Mouse (Mus musculus) NIH3T3 (cell line): ENCODE measurements at regions not wholly inside any gene's neighbourhood (a gene's known extent, or its start where the extent isn't known, plus 50 kb on each side); places are given as distances from the start of the nearest gene placed in this dataset.
A peak's percentile ranks its signal among the peaks of the same experiment; 100 is the strongest.

Source experiments
- DNase-seq: peaks from one replicate; pipeline ENCODE4 v3.0.0-alpha.2; 2012; ENCODE audit warnings: low read depth

DNA sequence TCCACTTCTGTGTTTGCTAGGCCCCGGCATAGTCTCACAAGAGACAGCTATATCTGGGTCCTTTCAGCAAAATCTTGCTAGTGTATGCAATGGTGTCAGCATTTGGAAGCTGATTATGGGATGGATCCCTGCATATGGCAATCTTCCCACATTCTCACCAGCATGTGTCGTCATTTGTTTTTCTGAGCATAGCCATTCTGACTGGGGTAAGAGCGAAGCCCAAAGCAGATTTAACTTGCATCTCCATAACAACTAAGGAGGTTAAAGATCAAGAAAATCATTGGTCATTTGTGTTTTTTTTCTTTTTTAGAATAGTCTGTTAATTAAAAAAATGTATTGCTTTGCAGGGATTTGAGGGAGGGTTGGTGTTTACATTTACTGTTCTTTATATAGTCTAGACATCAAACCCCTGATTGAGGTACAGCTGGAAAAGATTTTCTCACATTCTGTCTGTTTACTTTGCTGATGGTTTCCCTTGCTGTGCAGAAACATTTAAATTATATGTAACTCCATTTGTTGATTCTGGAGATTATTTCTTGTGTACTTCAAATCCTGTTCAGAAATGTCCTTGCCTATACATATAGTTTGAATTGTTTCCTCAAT, 678.1 kb downstream of the Phex start:
- DNase-seq = peak; percentile 2

DNA sequence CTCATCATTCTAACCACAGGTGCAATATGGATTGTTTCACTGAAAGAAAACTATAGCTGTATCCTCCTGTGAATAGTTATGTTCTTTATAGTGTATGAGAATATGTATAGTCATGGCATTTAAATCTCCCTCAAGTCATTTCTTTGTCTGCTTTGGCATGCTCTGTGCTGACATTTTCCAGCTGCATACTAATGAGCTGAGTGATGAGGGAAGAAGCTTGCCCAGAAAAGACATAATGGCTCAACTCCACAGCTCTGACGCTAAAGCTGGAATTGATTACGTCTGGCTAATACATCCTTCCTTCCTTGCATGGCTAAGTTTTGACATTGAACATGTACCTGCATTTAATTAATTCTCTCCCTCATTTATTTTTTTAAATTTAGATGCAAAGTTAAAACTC, 722.9 kb downstream of the Phex start:
- DNase-seq = peak; percentile 76

DNA sequence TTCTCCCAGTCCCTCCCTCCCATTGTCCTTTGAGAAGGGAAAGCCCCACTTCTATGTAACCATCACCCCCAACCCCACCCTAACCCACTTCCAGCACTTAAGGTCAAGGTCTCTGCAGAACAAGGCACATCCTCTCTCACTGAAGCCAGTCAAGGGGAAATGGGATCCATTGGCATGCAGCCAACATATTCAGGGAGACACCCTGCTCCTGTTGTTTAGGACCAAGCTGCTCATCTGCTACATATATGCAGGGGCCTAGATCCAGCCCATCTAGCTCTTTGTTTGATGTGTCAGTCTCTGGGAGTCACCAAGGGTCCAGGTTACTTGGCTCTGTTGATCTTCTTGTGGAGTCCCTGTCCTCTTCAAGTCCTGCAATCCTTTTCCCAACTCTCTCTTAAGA, 737.2 kb downstream of the Phex start:
- DNase-seq = no peak

DNA sequence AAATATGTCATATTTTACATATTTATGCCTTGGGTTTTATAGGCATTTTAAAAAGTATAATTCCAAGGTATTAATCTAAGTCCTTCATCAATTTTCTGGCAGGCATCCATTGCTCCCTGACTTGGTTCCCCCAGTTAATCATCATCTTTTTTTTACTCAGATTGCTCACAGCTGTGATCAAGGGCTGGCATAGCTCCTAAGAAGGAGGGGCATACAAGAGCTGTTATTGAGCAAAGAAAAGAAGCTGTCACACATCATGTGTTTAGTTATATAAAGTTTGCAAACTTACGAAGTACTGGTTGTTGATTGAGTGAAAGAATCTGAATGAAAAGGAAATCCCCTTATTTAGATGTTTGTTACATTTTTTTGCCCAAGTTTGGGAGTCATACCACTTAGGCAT, 741.5 kb downstream of the Phex start:
- DNase-seq = peak; percentile 18

DNA sequence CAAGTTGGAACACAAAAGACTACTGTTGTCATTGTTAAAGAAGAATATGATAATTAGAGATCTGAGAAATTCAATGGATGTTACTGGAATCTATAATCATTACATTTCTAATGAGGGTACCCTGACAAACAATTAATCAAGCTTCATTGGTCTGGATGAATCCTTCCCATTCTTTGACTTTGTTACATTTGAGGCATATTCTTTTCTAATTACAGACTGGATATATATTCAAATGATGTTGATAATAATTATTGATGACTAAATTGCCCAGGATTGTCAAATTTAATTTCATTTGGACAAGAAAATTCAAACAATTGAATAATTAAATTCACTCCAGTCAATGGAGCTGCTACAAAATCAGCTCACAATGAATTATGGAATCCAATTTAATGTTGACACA, 745.6 kb downstream of the Phex start:
- DNase-seq = no peak
